Mouse (Mus musculus): ENCODE results near the gene Rasgef1b.

Rasgef1b gene

DNA sequence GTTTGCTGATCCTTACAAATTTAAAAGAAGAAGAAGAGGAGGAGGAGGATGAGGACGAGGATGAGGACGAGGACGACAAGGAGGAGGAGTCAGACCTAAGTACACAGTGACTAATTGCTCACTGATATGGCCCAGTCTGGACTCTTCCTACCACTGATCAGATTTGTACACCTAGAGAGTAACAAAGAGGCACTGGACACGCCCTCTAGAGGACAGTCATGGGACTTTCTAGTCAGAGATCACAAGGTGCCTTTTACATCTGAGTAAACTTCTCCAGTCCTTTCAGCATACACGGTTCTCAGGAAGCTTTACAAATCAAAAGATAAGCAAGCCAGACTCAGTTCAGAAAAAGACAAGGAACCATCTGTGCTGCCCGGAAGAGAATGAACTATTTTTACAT lies 20.2 kb downstream of the Rasgef1b start:
- DNase-seq (ENCODE audit: extremely low read depth, low read depth) = no peak

- no peak for DNase-seq (ENCODE audit: extremely low read depth, low read depth)
These were observed 21.6 kb downstream of the Rasgef1b start for GRCm38 (mm10) chr5:99707261-99707660.

DNA sequence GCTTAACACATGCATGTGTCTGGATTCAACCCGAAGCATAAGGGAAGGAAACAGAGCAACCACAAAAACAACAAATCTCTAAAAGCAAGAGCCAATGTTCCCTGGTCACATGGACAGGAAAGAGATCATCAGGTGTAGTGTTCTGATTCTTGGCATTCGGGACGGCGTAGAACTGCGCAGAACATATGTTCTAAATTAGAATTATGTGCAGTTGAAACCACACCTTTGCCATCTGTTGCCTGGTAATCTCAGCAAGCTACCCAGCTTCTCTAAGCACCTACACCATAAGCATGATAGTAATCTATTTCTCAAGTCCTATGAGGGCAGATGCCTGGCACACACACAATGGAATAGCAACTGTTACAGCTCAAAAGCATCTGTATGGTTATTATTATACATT lies 27.1 kb downstream of the Rasgef1b start:
- DNase-seq (ENCODE audit: extremely low read depth, low read depth) = no peak

DNA sequence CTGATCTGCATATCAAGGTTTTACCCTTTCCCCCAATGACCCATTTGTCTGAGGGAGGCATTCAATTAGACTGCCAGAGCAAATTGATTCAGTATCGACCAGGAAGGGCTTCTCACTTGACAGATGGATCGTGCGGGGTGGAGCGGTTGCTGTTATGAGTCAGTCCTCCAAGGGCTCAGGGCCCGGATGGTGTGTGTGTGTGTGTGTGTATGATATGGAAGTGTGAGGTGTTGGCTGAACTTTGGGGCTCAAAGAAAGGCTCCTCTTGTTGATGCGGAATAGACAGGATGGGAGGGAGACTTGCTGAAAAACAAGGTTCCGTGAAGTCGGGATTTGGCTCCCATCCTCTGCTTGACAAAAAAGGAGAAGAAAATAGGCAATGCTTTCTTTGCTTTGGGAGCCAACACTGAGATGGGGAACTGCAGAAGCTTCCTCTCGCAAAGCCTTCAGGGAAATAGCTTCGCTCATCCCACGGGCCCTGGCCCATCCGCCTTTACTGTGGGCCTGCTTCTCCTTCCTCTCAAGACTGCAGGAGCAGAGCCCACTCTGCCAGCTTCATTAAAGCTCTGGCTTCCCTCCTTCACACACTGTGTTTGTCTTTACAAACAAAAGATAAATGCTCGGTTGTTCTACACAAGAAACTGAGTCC lies 34.0 kb downstream of the Rasgef1b start:
- no peak for DNase-seq (ENCODE audit: extremely low read depth, low read depth)

DNA sequence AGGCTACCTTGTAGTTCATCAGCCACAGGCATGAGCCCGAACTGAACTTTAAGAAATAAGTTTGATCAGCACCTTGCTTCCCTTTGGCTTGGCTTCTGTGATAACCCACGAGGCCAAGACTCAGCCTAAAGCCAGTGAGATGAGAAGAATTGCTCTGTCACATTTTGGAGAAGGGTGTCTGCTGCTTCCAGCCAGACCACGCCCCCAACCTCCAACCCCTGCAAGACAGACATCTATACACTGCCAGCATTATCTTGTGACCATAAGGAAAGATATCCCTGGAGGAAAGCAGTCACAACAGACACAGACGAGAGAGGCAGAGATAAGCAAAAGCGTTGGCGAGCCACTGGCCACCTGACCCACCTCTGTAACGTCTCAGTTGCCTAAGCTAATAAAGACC lies 39.0 kb downstream of the Rasgef1b start:
- no peak for DNase-seq (ENCODE audit: extremely low read depth, low read depth)

- no peak for DNase-seq (ENCODE audit: extremely low read depth, low read depth)
These were observed 41.0 kb downstream of the Rasgef1b start for GRCm38 (mm10) chr5:99687894-99688293.

DNA sequence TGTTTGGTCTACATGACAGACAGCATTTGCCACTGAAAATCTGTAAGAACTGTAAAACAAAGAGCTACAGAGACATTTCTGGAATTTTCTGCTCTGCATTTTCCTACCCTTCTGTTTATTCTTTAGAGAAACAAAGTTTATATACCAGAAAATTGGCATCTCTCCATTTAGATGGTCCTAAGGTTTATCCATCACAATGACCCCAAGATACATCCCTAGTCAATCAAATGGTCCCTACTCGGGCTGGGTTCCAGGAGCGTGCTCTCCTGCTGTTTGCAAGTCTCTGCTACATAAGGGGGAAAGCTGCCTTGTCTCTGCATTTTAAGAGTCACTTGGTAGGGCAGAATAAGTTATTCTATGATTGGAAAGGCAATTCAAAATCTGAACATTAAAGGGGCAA lies 44.8 kb downstream of the Rasgef1b start:
- no peak for DNase-seq (ENCODE audit: extremely low read depth, low read depth)

DNA sequence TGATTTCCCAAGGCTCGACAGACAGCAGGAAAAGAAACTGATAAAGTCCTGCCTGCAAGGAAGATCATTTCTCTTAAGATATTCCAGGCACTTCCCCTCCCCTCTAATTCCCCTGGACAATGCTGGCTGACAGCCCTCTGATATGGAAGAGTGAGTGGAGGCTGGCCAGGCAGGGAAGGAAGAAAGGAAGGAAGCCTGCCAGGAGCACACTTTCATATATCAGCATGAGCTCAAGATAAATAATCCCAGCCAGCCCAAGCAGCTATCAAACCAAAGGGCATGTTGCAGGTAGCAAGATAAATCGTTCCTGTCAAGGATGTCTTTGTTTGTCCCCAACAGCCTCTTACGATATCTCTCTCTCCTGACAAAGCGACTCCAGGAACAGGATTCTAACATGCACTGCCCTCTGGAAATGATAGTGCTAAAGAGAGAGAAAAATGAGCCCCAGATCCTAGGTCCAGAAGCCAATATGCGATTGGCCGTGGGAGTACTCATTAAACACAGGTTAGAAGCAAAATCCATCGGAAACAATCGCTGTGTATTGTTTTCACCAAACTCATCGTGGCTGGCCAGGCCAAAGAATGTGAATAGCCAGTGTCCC lies 58.8 kb downstream of the Rasgef1b start:
- DNase-seq (ENCODE audit: extremely low read depth, low read depth) = no peak

- DNase-seq (ENCODE audit: extremely low read depth, low read depth) = no peak
These were observed 72.8 kb downstream of the Rasgef1b start for GRCm38 (mm10) chr5:99656024-99656423.

DNA sequence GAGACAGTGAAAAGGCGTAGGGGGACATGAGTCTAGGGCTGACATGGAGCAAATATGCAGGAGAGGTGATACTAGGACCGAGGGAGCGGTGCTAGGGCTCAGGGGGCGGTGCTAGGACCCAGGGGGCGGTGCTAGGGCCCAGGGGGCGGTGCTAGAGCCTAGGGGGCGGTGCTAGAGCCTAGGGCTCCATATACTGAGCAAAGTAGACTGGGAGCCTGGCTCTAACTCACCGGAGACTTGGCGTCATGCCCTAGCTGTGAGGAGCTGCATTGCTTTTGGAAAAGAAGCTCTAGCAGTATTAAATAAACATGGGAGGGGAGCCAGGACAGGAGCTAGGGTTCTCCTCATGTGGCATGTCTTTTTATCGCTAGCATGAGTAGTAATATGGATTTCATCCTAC lies 75.9 kb downstream of the Rasgef1b start:
- DNase-seq (ENCODE audit: extremely low read depth, low read depth) = no peak

DNA sequence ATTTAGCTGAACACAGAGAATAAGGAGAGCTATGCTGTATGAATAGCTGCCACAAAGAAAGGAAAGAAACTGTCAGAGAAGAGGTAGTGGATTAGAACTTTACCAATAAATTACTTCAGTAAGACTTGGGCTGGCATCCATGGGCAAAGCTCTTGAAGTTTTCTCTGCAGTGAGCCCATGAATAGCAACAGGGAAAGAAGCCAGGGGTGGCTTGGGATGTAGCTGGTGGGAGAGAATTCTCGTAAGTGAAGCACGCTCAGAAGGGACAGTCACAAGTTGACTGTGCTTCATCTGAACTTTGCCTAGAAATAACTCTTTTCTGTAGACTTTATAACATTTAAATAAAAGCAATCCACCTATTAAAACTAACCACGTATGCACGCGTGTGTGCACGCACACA lies 87.5 kb downstream of the Rasgef1b start:
- no peak for DNase-seq (ENCODE audit: extremely low read depth, low read depth)

DNA sequence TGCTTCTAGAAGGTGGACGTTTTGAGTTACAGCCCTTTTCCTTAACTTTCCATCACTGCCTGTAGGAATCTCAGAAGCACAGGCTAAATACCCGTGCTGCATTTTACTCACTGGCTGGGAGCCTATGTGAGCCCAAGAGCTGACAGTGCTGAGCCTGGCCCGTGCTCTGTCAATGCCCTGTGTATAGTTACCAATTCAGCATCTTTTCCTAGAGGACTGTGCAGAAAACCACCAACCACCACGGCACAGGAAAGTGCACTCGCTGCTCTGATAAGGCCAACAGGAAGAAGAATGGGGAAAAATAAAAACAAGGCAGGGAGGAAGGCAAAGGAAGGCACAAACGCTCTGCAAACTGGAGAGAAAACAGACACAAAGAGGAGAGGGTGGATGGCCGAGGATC lies 92.3 kb downstream of the Rasgef1b start:
- DNase-seq (ENCODE audit: extremely low read depth, low read depth) = no peak

DNA sequence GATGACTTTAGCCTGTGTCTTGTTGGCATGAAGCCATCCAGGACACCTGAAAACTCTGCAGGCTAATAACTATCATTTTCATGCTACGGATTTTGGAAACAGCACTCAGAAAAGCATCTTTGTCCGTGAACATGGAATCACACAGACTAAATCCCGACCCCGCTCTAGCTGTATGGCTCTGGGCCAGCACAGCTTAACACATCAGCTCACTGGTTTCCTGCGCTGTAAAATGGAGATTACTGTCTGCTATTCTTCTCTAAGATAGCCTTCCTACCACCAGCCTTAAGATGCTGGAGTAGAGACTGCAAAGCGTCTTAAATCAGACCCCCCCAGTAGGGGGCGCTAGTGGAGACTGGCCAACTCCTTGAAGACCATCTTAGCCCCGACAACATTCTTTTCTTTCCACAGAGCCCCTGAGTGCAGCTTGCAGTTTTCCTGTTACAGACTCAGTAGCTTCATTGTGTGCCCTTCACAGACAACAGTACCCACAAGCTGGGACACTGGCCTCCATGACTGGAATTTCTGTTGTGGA lies 94.8 kb downstream of the Rasgef1b start:
- no peak for DNase-seq (ENCODE audit: extremely low read depth, low read depth)

DNA sequence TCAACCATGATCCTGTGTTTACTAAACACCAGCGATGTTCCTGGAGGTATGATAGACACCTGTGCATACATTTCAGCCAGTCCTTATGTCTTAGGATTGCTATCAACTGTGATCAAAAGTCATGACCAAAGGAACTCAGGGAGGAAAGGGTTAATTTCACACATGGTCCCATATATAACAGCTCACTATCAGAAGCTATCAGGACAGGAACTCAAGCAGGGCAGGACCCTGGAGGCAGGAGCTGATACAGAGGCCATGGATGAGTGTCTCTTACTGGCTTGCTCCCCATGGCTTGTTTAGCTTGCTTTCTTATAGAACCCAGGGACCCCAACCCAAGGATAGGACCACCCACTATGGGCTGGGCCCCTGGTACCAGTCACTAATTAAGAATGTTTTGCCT lies 95.3 kb downstream of the Rasgef1b start:
- DNase-seq (ENCODE audit: extremely low read depth, low read depth) = no peak

DNA sequence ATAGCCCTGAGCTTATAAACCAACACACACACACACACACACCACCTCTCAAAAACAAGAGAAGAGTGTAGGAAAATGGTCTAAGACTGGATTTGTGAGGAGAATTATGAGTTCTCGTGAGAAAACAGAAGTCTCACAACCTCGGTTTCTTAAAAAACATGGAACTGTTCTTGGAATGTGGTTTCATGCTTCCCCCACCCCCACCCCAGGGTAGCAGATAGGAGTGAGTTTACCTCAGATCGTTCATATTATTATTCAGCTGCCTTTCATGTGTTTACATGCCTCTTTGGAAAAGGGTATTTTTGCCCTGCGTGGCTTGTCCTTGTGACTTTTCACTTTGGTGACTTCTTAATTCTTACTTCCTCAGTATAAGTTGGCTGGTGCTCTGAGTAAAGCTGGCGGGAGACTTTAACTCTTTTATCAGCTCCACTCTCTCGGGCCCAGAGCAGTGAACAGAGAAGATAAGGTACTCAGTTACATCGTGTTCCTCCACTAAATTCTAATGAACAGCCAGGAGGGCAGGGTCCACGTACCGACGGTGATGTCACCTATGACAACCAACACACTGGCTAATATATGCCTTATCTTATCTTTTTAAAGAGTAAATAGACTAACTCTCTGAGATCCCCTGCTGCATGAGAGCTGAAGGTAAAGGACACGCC lies 96.1 kb downstream of the Rasgef1b start:
- no peak for DNase-seq (ENCODE audit: extremely low read depth, low read depth)

- no peak for DNase-seq (ENCODE audit: extremely low read depth, low read depth)
These were observed 98.8 kb downstream of the Rasgef1b start for GRCm38 (mm10) chr5:99630087-99630486.

DNA sequence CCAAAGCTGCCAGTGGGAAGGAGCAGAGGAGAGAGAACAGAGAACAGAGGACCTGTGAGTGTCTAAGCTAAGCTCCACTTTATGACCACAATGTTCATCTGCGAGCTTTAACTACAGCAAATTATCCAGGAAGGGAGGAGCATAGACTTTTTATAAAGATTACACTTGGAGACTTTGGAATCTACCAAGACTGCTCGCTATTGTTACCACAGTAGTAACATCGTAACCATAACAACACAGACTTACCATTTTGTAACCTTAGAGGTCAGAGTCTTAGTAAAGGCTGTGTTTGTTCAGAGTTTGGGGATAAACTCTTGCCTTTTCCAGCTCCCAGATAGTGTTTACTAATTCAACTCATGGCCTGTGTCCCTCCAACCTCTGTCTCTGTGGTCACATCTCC lies 103.3 kb downstream of the Rasgef1b start:
- no peak for DNase-seq (ENCODE audit: extremely low read depth, low read depth)

GRCm38 (mm10) chr5:99620771-99621170 lies 108.1 kb downstream of the Rasgef1b start:
- DNase-seq (ENCODE audit: extremely low read depth, low read depth) = no peak

DNA sequence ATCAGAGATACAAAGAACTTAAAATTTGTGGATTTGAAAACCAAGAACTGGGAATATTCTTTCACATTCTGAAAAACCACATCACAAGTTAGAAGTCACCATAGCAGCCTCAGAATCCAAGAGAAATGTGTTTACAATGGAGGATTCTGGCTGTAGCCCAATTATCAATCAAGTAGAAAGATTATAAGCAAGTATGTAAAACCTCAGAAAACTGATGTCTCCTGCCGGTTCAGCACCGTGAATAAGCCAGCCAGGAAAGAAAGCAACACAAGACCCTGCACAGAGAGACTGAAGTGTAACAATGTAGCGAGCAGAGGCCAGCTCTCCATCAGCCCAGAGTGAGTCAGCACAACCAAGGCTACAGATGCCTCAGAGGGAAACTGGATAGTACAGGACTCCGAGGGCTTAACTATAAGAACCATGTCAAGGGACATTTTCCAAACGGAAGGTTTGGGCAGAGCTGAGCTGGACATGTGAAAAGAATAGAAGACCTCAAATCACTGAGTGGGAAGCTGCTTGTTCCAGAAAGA lies 111.5 kb downstream of the Rasgef1b start:
- DNase-seq (ENCODE audit: extremely low read depth, low read depth) = no peak

DNA sequence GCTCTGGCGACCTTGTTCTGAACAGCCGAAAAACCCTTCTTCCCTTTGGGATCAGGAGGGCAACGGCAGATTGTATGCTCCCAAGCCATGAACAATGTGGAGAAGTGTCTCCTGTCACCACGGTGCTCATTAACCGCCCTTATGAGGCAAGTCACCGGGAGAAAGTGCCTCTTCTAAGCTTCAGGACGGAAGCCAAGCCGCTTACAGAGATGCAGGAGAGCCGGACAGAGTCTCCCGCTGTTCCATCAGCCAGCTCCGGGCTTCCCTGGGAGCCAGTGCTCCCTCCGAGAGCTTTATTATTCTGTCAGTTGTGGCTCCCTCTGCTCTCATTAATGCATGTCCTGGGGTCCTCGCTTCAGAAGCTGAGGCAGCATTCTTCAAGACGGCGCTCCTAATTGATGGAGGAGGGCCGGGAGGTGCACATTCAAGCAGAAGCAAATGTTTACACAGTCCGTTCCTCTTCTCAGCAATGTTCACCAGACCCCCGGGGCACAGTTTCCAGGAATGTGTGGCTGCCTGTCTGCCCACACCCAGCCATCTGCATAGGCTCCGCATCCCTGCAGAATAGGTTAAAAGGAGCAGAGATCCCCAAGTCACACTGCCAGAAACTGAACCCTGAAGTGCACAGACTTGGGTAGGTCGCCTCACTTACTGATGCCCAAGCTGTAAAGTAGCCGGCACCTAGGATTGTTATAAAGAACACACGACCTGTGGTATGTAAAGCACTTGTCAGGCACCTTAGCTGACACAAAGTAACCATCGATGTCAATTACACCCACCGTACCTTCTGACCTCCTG lies 115.3 kb downstream of the Rasgef1b start:
- no peak for DNase-seq (ENCODE audit: extremely low read depth, low read depth)

GRCm38 (mm10) chr5:99607602-99608001 lies 121.3 kb downstream of the Rasgef1b start:
- no peak for DNase-seq (ENCODE audit: extremely low read depth, low read depth)

Data from MEL-GATA-1-ER (cell line).